Mouse (Mus musculus): Measurements from ENCODE around the gene Angptl2.

DNA sequence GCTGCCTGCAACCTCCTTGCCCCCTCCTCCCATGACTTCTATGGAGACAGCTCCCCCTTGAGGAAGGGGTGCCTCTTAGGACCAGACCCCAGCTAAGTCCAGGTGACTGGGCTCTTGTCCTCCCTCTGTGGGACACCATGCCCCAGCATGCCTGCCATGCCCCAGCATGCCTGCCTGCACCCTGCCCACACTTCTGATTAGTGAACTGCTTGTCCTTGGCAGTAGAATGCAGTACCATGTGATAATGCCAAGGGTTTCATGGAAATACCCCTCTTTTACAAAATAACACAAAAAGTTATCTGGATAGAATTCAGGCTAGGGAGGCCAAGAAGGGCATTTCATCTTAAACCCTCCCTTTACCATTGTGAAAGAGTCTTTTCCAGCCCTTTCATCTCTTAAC, 29.5 kb downstream of the Angptl2 start:
- TF ChIP-seq EP300 (optimal IDR thresholded peaks at IDR 0.05) (no peak), CTCF (IDR thresholded peaks at IDR 0.05; ENCODE audit: low read depth) (peak; percentile 27; the same call in 1 of the 2 replicates)
